In the genomic region with DNA sequence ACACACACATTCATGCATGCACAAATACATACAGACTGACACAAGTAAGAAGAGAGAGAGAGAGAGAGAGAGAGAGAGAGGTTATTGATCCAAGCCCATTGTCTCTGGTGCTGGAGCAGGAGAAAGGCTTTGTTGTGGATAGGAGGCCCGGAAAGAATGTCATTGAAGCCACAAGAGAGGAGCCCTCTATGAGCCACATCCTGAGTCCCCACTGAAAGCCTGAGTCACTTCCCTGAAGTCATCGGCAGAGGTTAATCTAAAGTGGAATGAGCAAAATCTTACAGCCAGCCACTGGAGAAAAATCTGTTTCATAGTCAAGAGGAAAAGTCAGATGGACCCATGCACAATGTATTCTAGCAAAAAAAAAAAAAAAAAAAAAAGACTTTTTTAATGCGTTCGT, we compare ENCODE assay signal across 23 mouse cellular contexts.
"Had no signal": no experiment of that assay in that cellular context is flagged by ENCODE, and none has a peak within 500 bp of the region (broad histone marks: within the 10 kb centered on the region; RNA-seq: fewer than 3 reads in every experiment).

No protein-coding gene starts in this region.

- H3K4me1 ChIP-seq: megakaryocyte, embryonic 14.5 days; midbrain, embryonic 13.5 days had no signal

- H3K27ac ChIP-seq: kidney, embryonic 15.5 days; left cerebral cortex, adult 2 months; limb, embryonic 12.5 days; limb, embryonic 15.5 days; liver, embryonic 14.5 days; macrophage; midbrain, embryonic 10.5 days; midbrain, embryonic 13.5 days; neural tube, embryonic 12.5 days; neural tube, embryonic 15.5 days; stomach, postnatal 0 days had no signal

- H3K4me2 ChIP-seq: kidney, embryonic 15.5 days; limb, embryonic 12.5 days; limb, embryonic 15.5 days; liver, embryonic 11.5 days; lung, embryonic 14.5 days; midbrain, embryonic 13.5 days; neural tube, embryonic 12.5 days; neural tube, embryonic 15.5 days had no signal

- H3K9me3 ChIP-seq: kidney, embryonic 15.5 days; limb, embryonic 12.5 days; limb, embryonic 15.5 days; midbrain, embryonic 10.5 days; midbrain, embryonic 13.5 days; neural tube, embryonic 12.5 days; neural tube, embryonic 15.5 days had no signal

- DNase-seq: kidney, postnatal 10 days; kidney, postnatal 36 days; layer of hippocampus, postnatal 36 days; liver, postnatal 0 days; lung, embryonic 14.5 days; right cerebral cortex, adult 18-20 months; right cerebral cortex, postnatal 14 days; right cerebral cortex, postnatal 4 days; thymus, adult 2 months; thymus, postnatal 14 days had no signal

- H3K36me3 ChIP-seq: kidney, embryonic 15.5 days; limb, embryonic 12.5 days; limb, embryonic 15.5 days; midbrain, embryonic 10.5 days; midbrain, embryonic 13.5 days; neural tube, embryonic 12.5 days; neural tube, embryonic 15.5 days had no signal

- H3K27me3 ChIP-seq: kidney, embryonic 15.5 days; limb, embryonic 12.5 days; limb, embryonic 15.5 days; megakaryocyte, embryonic 14.5 days; midbrain, embryonic 13.5 days; neural tube, embryonic 12.5 days; neural tube, embryonic 15.5 days had no signal

- H3K4me3 ChIP-seq: kidney, embryonic 15.5 days; left cerebral cortex, adult 2 months; limb, embryonic 12.5 days; limb, embryonic 15.5 days; midbrain, embryonic 10.5 days; midbrain, embryonic 13.5 days; neural tube, embryonic 12.5 days; neural tube, embryonic 15.5 days had no signal
